In genomic region chr6:93265164-93265563, GRCm38 (mm10) we compare ENCODE assay signal across 28 mouse cellular contexts.
"Had no signal": no experiment of that assay in that cellular context is flagged by ENCODE, and none has a peak within 500 bp of the region (broad histone marks: within the 10 kb centered on the region; RNA-seq: fewer than 3 reads in every experiment).

No protein-coding gene starts in this region.

- H3K36me3 ChIP-seq: embryonic facial prominence, embryonic 10.5 days; embryonic facial prominence, embryonic 12.5 days; embryonic facial prominence, embryonic 13.5 days; embryonic facial prominence, embryonic 15.5 days; forebrain, embryonic 10.5 days; forebrain, embryonic 12.5 days; forebrain, embryonic 15.5 days had no signal

- H3K4me3 ChIP-seq: embryonic facial prominence, embryonic 10.5 days; embryonic facial prominence, embryonic 12.5 days; embryonic facial prominence, embryonic 13.5 days; embryonic facial prominence, embryonic 15.5 days; erythroblast, embryonic 14.5 days; forebrain, embryonic 10.5 days; forebrain, embryonic 12.5 days; forebrain, embryonic 13.5 days; forebrain, embryonic 15.5 days; gastrocnemius, adult 2 months; heart, adult 2 months had no signal

- H3K9ac ChIP-seq: embryonic facial prominence, embryonic 12.5 days; embryonic facial prominence, embryonic 13.5 days; embryonic facial prominence, embryonic 15.5 days; forebrain, embryonic 12.5 days; forebrain, embryonic 13.5 days; forebrain, embryonic 15.5 days; forebrain, postnatal 0 days had no signal

- H3K27ac ChIP-seq: embryonic facial prominence, embryonic 10.5 days; embryonic facial prominence, embryonic 12.5 days; embryonic facial prominence, embryonic 13.5 days; embryonic facial prominence, embryonic 15.5 days; forebrain, embryonic 10.5 days; forebrain, embryonic 12.5 days; forebrain, embryonic 13.5 days; forebrain, embryonic 15.5 days; gastrocnemius, adult 2 months; heart, adult 2 months had no signal

- ATAC-seq: forebrain, embryonic 13.5 days; forebrain, embryonic 14.5 days; forebrain, embryonic 15.5 days; forebrain, embryonic 16.5 days; forebrain, postnatal 0 days had no signal

- DNase-seq: cerebellum, adult 2 months; cerebellum, adult 8-10 months; cerebellum, adult 9-10 months; cerebellum, adult 9-11 months; cerebellum, postnatal 10 days; cerebellum, postnatal 14 days; cerebellum, postnatal 25 days; cerebellum, postnatal 36 days; embryo, embryonic 11 days; forebrain, postnatal 0 days; gastrocnemius, adult 2 months; gastrocnemius, postnatal 10 days; gastrocnemius, postnatal 14 days; gastrocnemius, postnatal 25 days; gastrocnemius, postnatal 36 days; heart, adult 18-20 months; heart, adult 2 months had no signal

- H3K27me3 ChIP-seq: embryonic facial prominence, embryonic 12.5 days; embryonic facial prominence, embryonic 13.5 days; embryonic facial prominence, embryonic 15.5 days; forebrain, embryonic 12.5 days; forebrain, embryonic 13.5 days; forebrain, embryonic 15.5 days had no signal

- H3K9me3 ChIP-seq: embryonic facial prominence, embryonic 10.5 days; embryonic facial prominence, embryonic 12.5 days; embryonic facial prominence, embryonic 13.5 days; embryonic facial prominence, embryonic 15.5 days; forebrain, embryonic 10.5 days; forebrain, embryonic 12.5 days; forebrain, embryonic 13.5 days; forebrain, embryonic 15.5 days had no signal

- H3K4me1 ChIP-seq: embryonic facial prominence, embryonic 10.5 days; embryonic facial prominence, embryonic 12.5 days; embryonic facial prominence, embryonic 15.5 days; forebrain, embryonic 10.5 days; forebrain, embryonic 12.5 days; forebrain, embryonic 13.5 days; forebrain, embryonic 15.5 days had no signal

- H3K4me2 ChIP-seq: embryonic facial prominence, embryonic 12.5 days; embryonic facial prominence, embryonic 13.5 days; embryonic facial prominence, embryonic 15.5 days; forebrain, embryonic 12.5 days; forebrain, embryonic 13.5 days; forebrain, embryonic 15.5 days had no signal
